Mouse (Mus musculus): ENCODE results near the gene Pold4. TPM values are rescaled to one million over a fixed set of nuclear protein-coding genes. Genes with fewer than 3 reads are reported as not detected.

Gene Pold4
- polyA plus RNA-seq, 1 experiment = 96.1 TPM

- DNase-seq = no peak
- Histone ChIP-seq H3K4me3 (ENCODE audit: insufficient read depth, low read depth, low read length) (peak overlapping the region; percentile 60), H3K4me1 (ENCODE audit: control insufficient read depth, insufficient read depth, low read length) (peaks cover 9% of the 10 kb centered on the region), H3K36me3 (ENCODE audit: control insufficient read depth, insufficient read depth, low read length) (no peaks in the 10 kb centered on the region), H3K27ac (ENCODE audit: insufficient read depth, low read depth, low read length) (no peak overlapping the region), H3K27me3 (replicated peaks; ENCODE audit: control insufficient read depth, insufficient read depth, low read length) (no peaks in the 10 kb centered on the region)
- TF ChIP-seq CTCF (conservative IDR thresholded peaks at IDR 0.05; ENCODE audit: insufficient read depth, insufficient read length, low read depth, low read length) (no peak), POLR2A (IDR thresholded peaks at IDR 0.05; ENCODE audit: low read depth, low read length) (no peak)
- WGBS = 4% methylated on average over 21 of the region's 21 CpGs
Observed at GRCm38 (mm10) chr19:4215451-4215840, 16.3 kb upstream of the Pold4 start.

- Histone ChIP-seq H3K27me3 (replicated peaks; ENCODE audit: control insufficient read depth, insufficient read depth, low read length) (no peaks in the 10 kb centered on the region), H3K4me1 (ENCODE audit: control insufficient read depth, insufficient read depth, low read length) (peaks cover 12% of the 10 kb centered on the region), H3K4me3 (ENCODE audit: insufficient read depth, low read depth, low read length) (no peak overlapping the region), H3K27ac (ENCODE audit: insufficient read depth, low read depth, low read length) (no peak overlapping the region), H3K36me3 (ENCODE audit: control insufficient read depth, insufficient read depth, low read length) (no peaks in the 10 kb centered on the region)
- peak; percentile 69 for DNase-seq
- 19% methylated on average over 14 of the region's 14 CpGs for WGBS
- no peak for TF ChIP-seq POLR2A (IDR thresholded peaks at IDR 0.05; ENCODE audit: low read depth, low read length)
- peak; percentile 58; the same call in 1 of the 2 replicates for TF ChIP-seq CTCF (conservative IDR thresholded peaks at IDR 0.05; ENCODE audit: insufficient read depth, insufficient read length, low read depth, low read length)
Observed at GRCm38 (mm10) chr19:4216041-4216685, 15.5 kb upstream of the Pold4 start.

GRCm38 (mm10) chr19:4217140-4217539 lies 14.6 kb upstream of the Pold4 start:
- Histone ChIP-seq H3K27ac (ENCODE audit: insufficient read depth, low read depth, low read length) (no peak overlapping the region), H3K27me3 (replicated peaks; ENCODE audit: control insufficient read depth, insufficient read depth, low read length) (no peaks in the 10 kb centered on the region), H3K4me3 (ENCODE audit: insufficient read depth, low read depth, low read length) (no peak overlapping the region), H3K36me3 (ENCODE audit: control insufficient read depth, insufficient read depth, low read length) (no peaks in the 10 kb centered on the region), H3K4me1 (ENCODE audit: control insufficient read depth, insufficient read depth, low read length) (peaks cover 12% of the 10 kb centered on the region)
- 45% methylated on average over 5 of the region's 5 CpGs for WGBS
- TF ChIP-seq CTCF (conservative IDR thresholded peaks at IDR 0.05; ENCODE audit: insufficient read depth, insufficient read length, low read depth, low read length) (no peak), POLR2A (IDR thresholded peaks at IDR 0.05; ENCODE audit: low read depth, low read length) (no peak)
- DNase-seq = no peak

- Histone ChIP-seq H3K36me3 (ENCODE audit: control insufficient read depth, insufficient read depth, low read length) (no peaks in the 10 kb centered on the region), H3K27me3 (replicated peaks; ENCODE audit: control insufficient read depth, insufficient read depth, low read length) (no peaks in the 10 kb centered on the region), H3K4me1 (ENCODE audit: control insufficient read depth, insufficient read depth, low read length) (peaks cover 15% of the 10 kb centered on the region), H3K4me3 (ENCODE audit: insufficient read depth, low read depth, low read length) (no peak overlapping the region), H3K27ac (ENCODE audit: insufficient read depth, low read depth, low read length) (no peak overlapping the region)
- TF ChIP-seq CTCF (conservative IDR thresholded peaks at IDR 0.05; ENCODE audit: insufficient read depth, insufficient read length, low read depth, low read length) (no peak), POLR2A (IDR thresholded peaks at IDR 0.05; ENCODE audit: low read depth, low read length) (no peak)
- WGBS = 73% methylated on average over 3 of the region's 3 CpGs
- DNase-seq = no peak
Observed at GRCm38 (mm10) chr19:4217855-4218254, 13.8 kb upstream of the Pold4 start.

- 95% methylated on average over 10 of the region's 11 CpGs for WGBS
- Histone ChIP-seq H3K36me3 (ENCODE audit: control insufficient read depth, insufficient read depth, low read length) (no peaks in the 10 kb centered on the region), H3K4me3 (ENCODE audit: insufficient read depth, low read depth, low read length) (no peak overlapping the region), H3K4me1 (ENCODE audit: control insufficient read depth, insufficient read depth, low read length) (peaks cover 12% of the 10 kb centered on the region), H3K27ac (ENCODE audit: insufficient read depth, low read depth, low read length) (no peak overlapping the region), H3K27me3 (replicated peaks; ENCODE audit: control insufficient read depth, insufficient read depth, low read length) (no peaks in the 10 kb centered on the region)
- no peak for DNase-seq
- TF ChIP-seq CTCF (conservative IDR thresholded peaks at IDR 0.05; ENCODE audit: insufficient read depth, insufficient read length, low read depth, low read length) = no peak
- TF ChIP-seq POLR2A (IDR thresholded peaks at IDR 0.05; ENCODE audit: low read depth, low read length) = no peak
Observed at GRCm38 (mm10) chr19:4218293-4218692, 13.4 kb upstream of the Pold4 start.

- 94% methylated on average over 1 of the region's 1 CpGs for WGBS
Observed at GRCm38 (mm10) chr19:4218784-4219183, 12.9 kb upstream of the Pold4 start.

GRCm38 (mm10) chr19:4219943-4220342 lies 11.8 kb upstream of the Pold4 start:
- 89% methylated on average over 6 of the region's 6 CpGs for WGBS
- TF ChIP-seq CTCF (conservative IDR thresholded peaks at IDR 0.05; ENCODE audit: insufficient read depth, insufficient read length, low read depth, low read length) (no peak), POLR2A (IDR thresholded peaks at IDR 0.05; ENCODE audit: low read depth, low read length) (no peak)

More at GRCm38 (mm10) chr19:4218784-4219183, 12.9 kb upstream of the Pold4 start:
- TF ChIP-seq POLR2A (IDR thresholded peaks at IDR 0.05; ENCODE audit: low read depth, low read length) (no peak), CTCF (conservative IDR thresholded peaks at IDR 0.05; ENCODE audit: insufficient read depth, insufficient read length, low read depth, low read length) (no peak)
- H3K27me3 ChIP-seq (replicated peaks; ENCODE audit: control insufficient read depth, insufficient read depth, low read length) = no peaks in the 10 kb centered on the region
- H3K4me1 ChIP-seq (ENCODE audit: control insufficient read depth, insufficient read depth, low read length) = peaks cover 8% of the 10 kb centered on the region
- DNase-seq = no peak
- H3K27ac ChIP-seq (ENCODE audit: insufficient read depth, low read depth, low read length) = no peak overlapping the region
- no peak overlapping the region for H3K4me3 ChIP-seq (ENCODE audit: insufficient read depth, low read depth, low read length)
- H3K36me3 ChIP-seq (ENCODE audit: control insufficient read depth, insufficient read depth, low read length) = no peaks in the 10 kb centered on the region

More at GRCm38 (mm10) chr19:4219943-4220342, 11.8 kb upstream of the Pold4 start:
- Histone ChIP-seq H3K36me3 (ENCODE audit: control insufficient read depth, insufficient read depth, low read length) (no peaks in the 10 kb centered on the region), H3K27ac (ENCODE audit: insufficient read depth, low read depth, low read length) (no peak overlapping the region), H3K4me3 (ENCODE audit: insufficient read depth, low read depth, low read length) (no peak overlapping the region), H3K4me1 (ENCODE audit: control insufficient read depth, insufficient read depth, low read length) (peaks cover 6% of the 10 kb centered on the region), H3K27me3 (replicated peaks; ENCODE audit: control insufficient read depth, insufficient read depth, low read length) (no peaks in the 10 kb centered on the region)
- DNase-seq = no peak
